In the genomic region with DNA sequence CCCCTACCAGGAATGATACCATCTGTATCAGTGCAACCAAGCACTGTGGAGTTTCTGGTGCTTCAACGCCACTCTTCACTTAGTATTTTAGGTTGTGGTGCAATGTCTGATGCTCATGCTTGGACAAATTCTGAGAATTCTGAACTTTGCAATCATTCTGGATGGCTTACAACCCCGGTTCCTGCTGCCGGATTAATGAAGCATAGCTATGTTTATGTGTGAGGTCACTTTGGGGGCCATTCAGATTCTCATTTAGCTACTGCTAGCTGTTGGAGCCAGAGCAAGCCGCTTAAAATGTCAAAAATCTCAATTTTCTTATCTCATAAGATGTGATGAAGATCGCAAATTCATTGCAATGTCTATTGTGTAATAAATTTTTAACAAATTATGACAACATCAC, we compare ENCODE assay signal across 27 mouse cellular contexts. TPM values are rescaled to one million over a fixed set of nuclear protein-coding genes. Genes with fewer than 3 reads are reported as not detected.
DNase-seq lines count a peak whose midpoint lies in the region; ATAC-seq and TF ChIP-seq lines count a peak whose summit lies in the region.
"Had no signal": no experiment of that assay in that cellular context is flagged by ENCODE, and none has a peak within 500 bp of the region (broad histone marks: within the 10 kb centered on the region; RNA-seq: fewer than 3 reads in every experiment).

No protein-coding gene starts in this region.

- peak; percentile 24; the same call in 1 of the 2 replicates for ATAC-seq in kidney, embryonic 15.5 days (replicated peaks; ENCODE audit: low FRiP score)
- no peak for ATAC-seq in lung, embryonic 14.5 days (ENCODE audit: insufficient read depth)
- ATAC-seq in hindbrain, embryonic 12.5 days (ENCODE audit: low FRiP score) = no peak
- ATAC-seq: activated CD4-positive, CD25-positive, alpha-beta regulatory T cell, adult 4 months; CD4-positive, CD25-positive, alpha-beta regulatory T cell, adult 4 months; forebrain, embryonic 16.5 days; hindbrain, postnatal 0 days; intestine, embryonic 15.5 days; midbrain, embryonic 16.5 days had no signal

- no peaks in the 10 kb centered on the region for H3K9me3 ChIP-seq in kidney, embryonic 15.5 days (replicated peaks)
- H3K9me3 ChIP-seq in lung, embryonic 14.5 days (ENCODE audit: low read depth, low read length) = no peaks in the 10 kb centered on the region
- H3K9me3 ChIP-seq in hindbrain, embryonic 12.5 days (replicated peaks) = no peaks in the 10 kb centered on the region
- H3K9me3 ChIP-seq: embryonic facial prominence, embryonic 13.5 days; forebrain, embryonic 10.5 days; hindbrain, embryonic 10.5 days; intestine, embryonic 15.5 days; limb, embryonic 12.5 days; stomach, embryonic 15.5 days had no signal

- H3K27me3 ChIP-seq in kidney, embryonic 15.5 days = 0 out of 2 replicates have a peak, but pooled peaks cover 4% of the 10 kb centered on the region
- no peaks in the 10 kb centered on the region for H3K27me3 ChIP-seq in lung, embryonic 14.5 days (ENCODE audit: insufficient read depth, low read length)
- 0 out of 2 replicates have a peak, but pooled peaks cover 3% of the 10 kb centered on the region for H3K27me3 ChIP-seq in hindbrain, embryonic 12.5 days
- H3K27me3 ChIP-seq: embryonic facial prominence, embryonic 13.5 days; intestine, embryonic 15.5 days; limb, embryonic 12.5 days; stomach, embryonic 15.5 days had no signal

- no peak overlapping the region for H3K4me3 ChIP-seq in kidney, embryonic 15.5 days (replicated peaks)
- no peak overlapping the region for H3K4me3 ChIP-seq in lung, embryonic 14.5 days (ENCODE audit: low read depth, low read length)
- H3K4me3 ChIP-seq in lung, adult 2 months (replicated peaks; ENCODE audit: extremely low read depth, low read depth, low read length) = no peak overlapping the region
- H3K4me3 ChIP-seq in hindbrain, embryonic 12.5 days = no peak overlapping the region
- H3K4me3 ChIP-seq: embryonic facial prominence, embryonic 13.5 days; forebrain, embryonic 10.5 days; gastrocnemius, adult 2 months; hindbrain, embryonic 10.5 days; intestine, embryonic 15.5 days; limb, embryonic 12.5 days; stomach, embryonic 15.5 days had no signal

- DNase-seq in kidney, postnatal 25 days = no peak
- peak; percentile 62 for DNase-seq in lung, embryonic 14.5 days
- DNase-seq in lung, adult 2 months = no peak
- peak; percentile 60 for DNase-seq in NIH3T3 (ENCODE audit: low read depth)
- DNase-seq in kidney, postnatal 14 days = peak; percentile 66
- DNase-seq: adrenal gland, adult 2 months; adrenal gland, postnatal 36 days; cerebellum, adult 18-20 months; cerebellum, postnatal 10 days; gastrocnemius, adult 2 months; heart, postnatal 14 days; right cerebral cortex, postnatal 25 days had no signal

- H3K36me3 ChIP-seq in kidney, embryonic 15.5 days = no peaks in the 10 kb centered on the region
- no peaks in the 10 kb centered on the region for H3K36me3 ChIP-seq in lung, embryonic 14.5 days (ENCODE audit: insufficient read depth)
- H3K36me3 ChIP-seq in hindbrain, embryonic 12.5 days = no peaks in the 10 kb centered on the region
- H3K36me3 ChIP-seq: embryonic facial prominence, embryonic 13.5 days; forebrain, embryonic 10.5 days; hindbrain, embryonic 10.5 days; intestine, embryonic 15.5 days; limb, embryonic 12.5 days; stomach, embryonic 15.5 days had no signal

- peaks cover 46% of the 10 kb centered on the region for H3K4me1 ChIP-seq in kidney, embryonic 15.5 days
- peaks cover 3% of the 10 kb centered on the region; the same call in 1 of the 2 replicates for H3K4me1 ChIP-seq in lung, embryonic 14.5 days (ENCODE audit: insufficient read depth)
- no peaks in the 10 kb centered on the region for H3K4me1 ChIP-seq in lung, adult 2 months (ENCODE audit: control insufficient read depth, insufficient read depth, low read length)
- no peaks in the 10 kb centered on the region for H3K4me1 ChIP-seq in hindbrain, embryonic 12.5 days
- H3K4me1 ChIP-seq: intestine, embryonic 15.5 days; stomach, embryonic 15.5 days had no signal

- no peak overlapping the region for H3K4me2 ChIP-seq in kidney, embryonic 15.5 days
- no peak overlapping the region for H3K4me2 ChIP-seq in lung, embryonic 14.5 days
- no peak overlapping the region for H3K4me2 ChIP-seq in hindbrain, embryonic 12.5 days (replicated peaks)
- H3K4me2 ChIP-seq: embryonic facial prominence, embryonic 13.5 days; intestine, embryonic 15.5 days; limb, embryonic 12.5 days; liver, embryonic 11.5 days; midbrain, embryonic 11.5 days; stomach, embryonic 15.5 days had no signal

- TF ChIP-seq CTCF in lung, embryonic 14.5 days (IDR thresholded peaks at IDR 0.05; ENCODE audit: low read depth) = no peak
- no peak for TF ChIP-seq CTCF in lung, adult 2 months (IDR thresholded peaks at IDR 0.05; ENCODE audit: insufficient read depth, low read length)

- no peak for TF ChIP-seq POLR2A in lung, adult 2 months (IDR thresholded peaks at IDR 0.05; ENCODE audit: borderline replicate concordance, extremely low read depth, low read depth, low read length)

- no peak overlapping the region for H3K27ac ChIP-seq in kidney, embryonic 15.5 days
- H3K27ac ChIP-seq in lung, embryonic 14.5 days (ENCODE audit: low read depth) = no peak overlapping the region
- H3K27ac ChIP-seq in hindbrain, embryonic 12.5 days = no peak overlapping the region
- H3K27ac ChIP-seq: embryonic facial prominence, embryonic 13.5 days; forebrain, embryonic 10.5 days; hindbrain, embryonic 10.5 days; hindbrain, postnatal 0 days; intestine, embryonic 15.5 days; limb, embryonic 12.5 days; stomach, embryonic 15.5 days had no signal

- H3K9ac ChIP-seq in kidney, embryonic 15.5 days = no peak overlapping the region
- H3K9ac ChIP-seq in lung, embryonic 14.5 days = no peak overlapping the region
- no peak overlapping the region for H3K9ac ChIP-seq in hindbrain, embryonic 12.5 days
- H3K9ac ChIP-seq: embryonic facial prominence, embryonic 13.5 days; intestine, embryonic 15.5 days; limb, embryonic 12.5 days; stomach, embryonic 15.5 days had no signal

- 34% methylated on average over 5 of the region's 5 CpGs for WGBS in kidney, embryonic 15.5 days
- WGBS in lung, embryonic 14.5 days = 55% methylated on average over 5 of the region's 5 CpGs
- WGBS in lung, adult 2 months = 73% methylated on average over 5 of the region's 5 CpGs
- WGBS in hindbrain, embryonic 12.5 days = 90% methylated on average over 5 of the region's 5 CpGs

RNA-seq across cellular contexts. Expression of a gene that starts 6.2 kb away (rescaled TPM):
- 104 and 128 TPM in 2 replicates for polyA plus RNA-seq in kidney, embryonic 15.5 days (2015; fragmentation: Nextera tagmentation; extraction: Ambion mirVana)
- 111 and 117 TPM in 2 replicates for polyA plus RNA-seq in lung, embryonic 14.5 days (2014; fragmentation: Nextera tagmentation; extraction: Ambion mirVana)
- 10.4 and 10.7 TPM in 2 replicates for polyA plus RNA-seq in lung, adult 2 months (2012; rRNA removed)
- polyA plus RNA-seq in hindbrain, embryonic 12.5 days (2016; fragmentation: Nextera tagmentation; extraction: Ambion mirVana) = 68.8 and 78.8 TPM in 2 replicates

Comparison
In these comparisons a context has a peak if more than half of its experiments do, and no peak if none do; other contexts are left out.
1. DNase-seq: peak in lung, embryonic 14.5 days (single experiment), NIH3T3 (single experiment) and kidney, postnatal 14 days (single experiment); none in kidney, postnatal 25 days (0 of 2) and lung, adult 2 months (single experiment).